Mouse (Mus musculus): ENCODE data around the gene Adam12.

DNA sequence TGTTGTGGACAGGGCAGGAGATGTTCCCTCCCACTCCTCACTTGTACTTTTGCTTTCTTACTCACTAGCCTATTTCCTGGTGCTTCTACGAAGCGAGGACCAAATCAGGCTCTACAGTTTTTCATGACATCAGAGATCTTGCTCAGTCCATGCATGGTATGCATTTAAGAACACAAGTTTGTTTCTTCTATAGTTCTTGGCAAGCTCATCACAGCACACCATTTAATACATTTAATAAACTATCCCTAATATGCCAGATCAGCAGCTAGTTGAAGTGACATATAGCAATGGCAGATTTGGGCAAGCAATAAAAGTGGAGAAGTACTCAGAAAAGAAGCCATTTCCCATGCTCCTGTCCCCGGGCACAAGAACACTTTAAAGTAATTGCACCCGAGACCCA is 285.8 kb downstream of the Adam12 start:
- TF ChIP-seq POLR2A (IDR thresholded peaks at IDR 0.05; ENCODE audit: borderline replicate concordance, control insufficient read depth, low read depth, low read length) (no peak), CTCF (IDR thresholded peaks at IDR 0.05; ENCODE audit: control insufficient read depth, insufficient read depth, low read length) (no peak)

Measured in bone marrow, adult 2 months (tissue).